Mouse (Mus musculus) embryonic facial prominence, embryonic 14.5 days (tissue): ENCODE measurements around the gene A3galt2. TPM values are rescaled to one million over a fixed set of nuclear protein-coding genes. Genes with fewer than 3 reads are reported as not detected.

Source experiments
- ATAC-seq: fragments of 200-750 bp; cut with Nextera tagmentation; 2 replicates; pipeline ENCODE4 v1.8.0; 2017; ENCODE audit warnings: low read depth, moderate number of reproducible peaks, moderate TSS enrichment
- DNase-seq: peaks from one replicate; pipeline ENCODE4 v3.0.0-alpha.2; 2015; ENCODE audit warnings: low spot score
- H3K27ac ChIP-seq: fragments of 300-500 bp; sonication (generic); replicated peaks from 2 replicates; pipeline ENCODE4 v1.5.1; 2014; ENCODE audit warnings: low read depth, mild to moderate bottlenecking, low read length, moderate library complexity
- H3K27me3 ChIP-seq: fragments of 300-500 bp; sonication (generic); replicated peaks from 2 replicates; pipeline ENCODE4 v1.6.1; 2014; ENCODE audit warnings: low read length; ENCODE audit not compliant: control insufficient read depth, insufficient read depth
- H3K36me3 ChIP-seq: fragments of 300-500 bp; sonication (generic); 2 replicates; pipeline ENCODE4 v1.6.1; 2014; ENCODE audit warnings: low read length, mixed read lengths; ENCODE audit not compliant: control insufficient read depth, insufficient read depth
- H3K4me1 ChIP-seq: fragments of 300-500 bp; sonication (generic); 2 replicates; pipeline ENCODE4 v1.6.1; 2014; ENCODE audit warnings: antibody characterized with exemption, low read length; ENCODE audit not compliant: control insufficient read depth, insufficient read depth
- H3K4me2 ChIP-seq: fragments of 300-500 bp; sonication (generic); 2 replicates; pipeline ENCODE4 v1.6.1; 2014; ENCODE audit warnings: low read depth, mild to moderate bottlenecking, low read length, moderate library complexity, mixed read lengths
- H3K4me3 ChIP-seq: fragments of 300-500 bp; sonication (generic); 2 replicates; pipeline ENCODE4 v1.5.1; 2014; ENCODE audit warnings: low read depth, mild to moderate bottlenecking, low read length
- H3K9ac ChIP-seq: fragments of 300-500 bp; sonication (generic); 2 replicates; pipeline ENCODE4 v1.6.1; 2014; ENCODE audit warnings: low read depth, mild to moderate bottlenecking, low read length, moderate library complexity, mixed read lengths
- H3K9me3 ChIP-seq: fragments of 300-500 bp; sonication (generic); 2 replicates; pipeline ENCODE4 v1.6.1; 2016; ENCODE audit warnings: low read length; ENCODE audit not compliant: control insufficient read depth
- WGBS: fragments of 180-500 bp; shearing (Covaris S2); extraction: QIAGEN DNeasy Blood & Tissue Kit; methylation state at CpG from one replicate; pipeline ENCODE4 v1.1.7; 2014; 5-methylcytosine and 5-hydroxymethylcytosine counted together
- polyA plus RNA-seq: library from polyadenylated mRNA; unstranded; fragments of >200 nt; fragmentation: Nextera tagmentation; extraction: Ambion mirVana; gene quantifications from 2 replicates; pipeline ENCODE4 v1.2.1, GENCODE M21; 2014

The A3galt2 gene
- polyA plus RNA-seq, 1 experiment from 2014 or later = 0.13 TPM

DNA sequence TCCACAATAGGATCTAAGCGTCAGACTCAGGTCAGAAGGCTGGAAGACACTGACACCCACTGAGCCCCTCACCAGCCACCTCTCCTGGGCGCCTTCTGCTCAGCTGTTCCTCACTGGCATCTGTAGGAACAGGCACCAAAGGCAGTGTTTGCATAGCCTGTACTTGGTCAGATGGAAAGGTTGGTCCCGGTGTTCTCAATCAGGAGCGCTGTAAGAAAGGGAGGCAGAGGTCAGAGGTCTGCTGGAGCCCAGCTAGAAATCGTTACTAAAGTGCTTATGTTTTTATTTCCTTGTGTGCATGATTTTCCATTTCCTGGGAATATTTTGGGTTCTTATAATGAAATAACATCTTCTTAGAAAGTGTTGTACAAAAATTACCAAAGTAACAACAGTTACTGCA, 13.3 kb upstream of the A3galt2 start:
- H3K4me1 ChIP-seq = peaks cover 30% of the 10 kb centered on the region
- H3K4me2 ChIP-seq = no peak overlapping the region
- peaks cover 44% of the 10 kb centered on the region for H3K36me3 ChIP-seq
- no peak overlapping the region for H3K9ac ChIP-seq
- H3K27me3 ChIP-seq = no peaks in the 10 kb centered on the region
- DNase-seq (no peak), ATAC-seq (no peak)
- WGBS = 34% methylated on average over 5 of the region's 5 CpGs
- H3K9me3 ChIP-seq = no peaks in the 10 kb centered on the region
- no peak overlapping the region for H3K4me3 ChIP-seq
- peak overlapping the region; percentile 39; the same call in 1 of the 2 replicates for H3K27ac ChIP-seq

GRCm38 (mm10) chr4:128742379-128742970, 12.7 kb upstream of the A3galt2 start:
- no peak overlapping the region for H3K4me2 ChIP-seq
- no peaks in the 10 kb centered on the region for H3K9me3 ChIP-seq
- 46% methylated on average over 10 of the region's 10 CpGs for WGBS
- no peak overlapping the region; the same call in 1 of the 2 replicates for H3K9ac ChIP-seq
- H3K4me3 ChIP-seq = no peak overlapping the region
- no peaks in the 10 kb centered on the region for H3K27me3 ChIP-seq
- no peak for ATAC-seq
- H3K4me1 ChIP-seq = peaks cover 24% of the 10 kb centered on the region
- no peak for DNase-seq
- peaks cover 49% of the 10 kb centered on the region for H3K36me3 ChIP-seq
- H3K27ac ChIP-seq = peak overlapping the region; percentile 65

DNA sequence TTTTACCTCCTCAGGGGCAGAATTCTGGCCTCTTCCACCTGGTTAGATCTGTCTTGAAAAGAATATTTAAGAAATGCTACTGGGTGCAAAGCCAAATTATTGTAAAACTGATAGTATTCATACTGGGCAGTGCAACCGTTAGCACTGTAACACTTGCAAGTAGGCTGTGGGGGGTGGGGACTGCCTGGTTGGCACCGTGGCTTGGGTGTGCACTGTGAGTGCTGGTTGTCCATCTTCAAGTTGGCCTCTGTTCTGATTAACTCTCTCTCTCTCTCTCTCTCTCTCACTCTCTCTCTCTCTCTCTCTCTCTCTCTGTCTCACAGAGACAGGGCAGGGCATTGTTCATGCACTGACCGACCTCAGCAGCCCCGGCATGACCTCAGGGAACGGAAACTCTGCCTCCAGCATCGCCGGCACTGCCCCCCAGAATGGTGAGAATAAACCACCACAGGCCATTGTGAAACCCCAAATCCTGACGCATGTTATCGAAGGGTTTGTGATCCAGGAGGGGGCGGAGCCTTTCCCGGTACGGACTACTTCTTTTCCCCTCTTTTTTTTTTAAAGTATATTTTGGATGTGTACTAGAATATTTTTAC, 12.0 kb upstream of the A3galt2 start:
- peak overlapping the region; percentile 65; the same call in 1 of the 2 replicates for H3K27ac ChIP-seq
- H3K4me2 ChIP-seq = no peak overlapping the region

GRCm38 (mm10) chr4:128745160-128745559, 10.0 kb upstream of the A3galt2 start:
- no peak overlapping the region for H3K9ac ChIP-seq

More for the DNA sequence above, 12.0 kb upstream of the A3galt2 start:
- H3K27me3 ChIP-seq = no peaks in the 10 kb centered on the region
- H3K4me1 ChIP-seq = peaks cover 19% of the 10 kb centered on the region
- ATAC-seq (no peak), DNase-seq (no peak)
- WGBS = 54% methylated on average over 12 of the region's 12 CpGs
- no peaks in the 10 kb centered on the region for H3K9me3 ChIP-seq
- no peak overlapping the region for H3K4me3 ChIP-seq
- no peak overlapping the region for H3K9ac ChIP-seq
- peaks cover 56% of the 10 kb centered on the region for H3K36me3 ChIP-seq

DNA sequence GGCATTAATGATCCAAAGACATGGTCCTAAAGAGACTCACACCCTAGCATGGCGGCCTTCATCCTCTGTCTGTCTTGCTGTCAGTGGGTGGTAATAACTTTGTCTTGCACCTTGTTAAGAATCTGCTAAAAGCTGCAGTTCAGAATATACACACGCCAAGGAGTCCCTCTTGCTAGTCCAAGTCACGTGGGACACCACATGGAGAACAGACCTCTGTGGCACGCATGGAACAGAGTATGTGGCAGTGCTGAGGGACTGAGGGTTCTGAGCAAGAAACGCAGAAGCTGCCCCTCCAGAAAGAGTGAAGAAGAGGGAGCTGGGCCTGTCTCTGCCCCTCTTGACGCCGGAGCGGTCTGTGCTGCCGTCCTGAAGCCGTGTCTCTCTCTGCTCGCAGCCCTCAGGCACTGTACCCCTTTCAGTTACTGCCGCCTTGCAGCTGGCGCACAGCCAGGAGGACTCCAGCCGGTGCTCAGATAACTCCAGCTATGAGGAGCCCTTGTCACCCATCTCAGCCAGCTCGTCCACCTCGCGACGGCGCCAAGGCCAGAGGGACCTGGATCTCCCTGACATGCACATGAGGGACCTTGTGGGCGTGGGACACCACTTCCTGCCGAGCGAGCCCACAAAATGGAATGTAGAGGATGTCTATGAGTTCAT, 7.4 kb upstream of the A3galt2 start:
- no peak overlapping the region for H3K4me3 ChIP-seq
- H3K9me3 ChIP-seq = no peaks in the 10 kb centered on the region
- H3K4me2 ChIP-seq = no peak overlapping the region
- no peaks in the 10 kb centered on the region for H3K27me3 ChIP-seq
- H3K9ac ChIP-seq = no peak overlapping the region
- 79% methylated on average over 21 of the region's 22 CpGs for WGBS
- DNase-seq = no peak
- peaks cover 88% of the 10 kb centered on the region for H3K36me3 ChIP-seq
- peaks cover 5% of the 10 kb centered on the region for H3K4me1 ChIP-seq
- no peak for ATAC-seq
- H3K27ac ChIP-seq = no peak overlapping the region

More at GRCm38 (mm10) chr4:128745160-128745559, 10.0 kb upstream of the A3galt2 start:
- H3K4me2 ChIP-seq = no peak overlapping the region
- ATAC-seq = no peak
- H3K36me3 ChIP-seq = peaks cover 72% of the 10 kb centered on the region
- no peak overlapping the region for H3K4me3 ChIP-seq
- WGBS = 85% methylated on average over 8 of the region's 8 CpGs
- H3K27me3 ChIP-seq = no peaks in the 10 kb centered on the region
- DNase-seq = no peak
- H3K4me1 ChIP-seq = peaks cover 15% of the 10 kb centered on the region
- no peaks in the 10 kb centered on the region for H3K9me3 ChIP-seq
- no peak overlapping the region for H3K27ac ChIP-seq

- H3K9ac ChIP-seq = no peak overlapping the region
- H3K4me2 ChIP-seq = no peak overlapping the region
- H3K4me1 ChIP-seq = no peaks in the 10 kb centered on the region
- DNase-seq (no peak), ATAC-seq (no peak)
- H3K4me3 ChIP-seq = no peak overlapping the region
- peaks cover 94% of the 10 kb centered on the region for H3K36me3 ChIP-seq
- H3K9me3 ChIP-seq = no peaks in the 10 kb centered on the region
- H3K27me3 ChIP-seq = no peaks in the 10 kb centered on the region
- 71% methylated on average over 7 of the region's 7 CpGs for WGBS
- H3K27ac ChIP-seq = no peak overlapping the region
These were observed 6.9 kb upstream of the A3galt2 start for GRCm38 (mm10) chr4:128748309-128748708.

- peaks cover 81% of the 10 kb centered on the region for H3K36me3 ChIP-seq
- no peak overlapping the region for H3K9ac ChIP-seq
- WGBS = 58% methylated on average over 5 of the region's 5 CpGs
- no peaks in the 10 kb centered on the region for H3K27me3 ChIP-seq
- no peak overlapping the region for H3K4me3 ChIP-seq
- H3K9me3 ChIP-seq = no peaks in the 10 kb centered on the region
- H3K4me2 ChIP-seq = no peak overlapping the region
- H3K4me1 ChIP-seq = no peaks in the 10 kb centered on the region
- no peak for ATAC-seq
- no peak overlapping the region for H3K27ac ChIP-seq
- DNase-seq = no peak
These were observed 4.2 kb upstream of the A3galt2 start for GRCm38 (mm10) chr4:128751006-128751405.

DNA sequence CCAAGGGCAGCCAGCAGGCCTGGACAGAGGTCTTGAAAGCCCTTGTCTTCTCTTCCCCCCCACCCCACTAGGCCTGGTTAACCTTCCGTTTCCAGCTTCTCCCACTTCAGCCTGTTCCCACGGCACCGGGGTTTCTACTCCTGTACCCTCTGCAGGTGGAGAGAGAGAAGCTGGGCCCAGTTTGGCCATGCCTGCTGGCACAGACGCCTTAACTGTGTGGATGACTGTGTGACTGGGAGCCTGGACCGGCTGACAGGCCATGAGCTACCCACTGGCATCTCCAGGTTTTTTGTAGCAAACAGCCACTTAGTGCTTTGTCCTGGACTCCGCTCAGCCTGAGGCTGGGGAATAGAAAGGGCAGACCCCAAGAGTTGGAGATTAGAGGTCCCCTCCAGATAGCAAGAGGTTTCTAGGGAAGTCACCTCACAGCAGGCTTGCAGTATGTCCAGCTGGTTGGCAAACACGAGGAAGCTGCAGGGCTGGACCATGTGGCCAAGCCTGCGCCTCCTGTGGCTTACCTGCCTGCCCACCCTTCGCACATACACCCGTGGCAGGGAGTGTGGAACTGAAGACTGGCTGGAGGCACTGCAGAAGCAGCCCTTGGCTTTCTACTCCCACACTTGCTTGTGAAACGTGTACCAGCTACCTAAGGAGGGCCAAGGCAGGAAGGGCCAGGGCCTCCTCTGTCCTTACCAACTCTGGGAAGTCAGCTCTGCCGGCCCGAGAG, 3.0 kb upstream of the A3galt2 start:
- Histone ChIP-seq H3K4me3 (no peak overlapping the region), H3K9ac (no peak overlapping the region), H3K36me3 (peaks cover 69% of the 10 kb centered on the region), H3K27me3 (no peaks in the 10 kb centered on the region), H3K9me3 (no peaks in the 10 kb centered on the region), H3K4me1 (no peaks in the 10 kb centered on the region), H3K27ac (no peak overlapping the region), H3K4me2 (no peak overlapping the region)
- 83% methylated on average over 13 of the region's 13 CpGs for WGBS
- DNase-seq (no peak), ATAC-seq (no peak)
